Mouse (Mus musculus) kidney, postnatal 0 days (tissue): ENCODE data around the gene Kcnk13. TPM values are rescaled to one million over a fixed set of nuclear protein-coding genes. Genes with fewer than 3 reads are reported as not detected.
A peak's percentile ranks its signal among the peaks of the same experiment; 100 is the strongest.

Source experiments
- ATAC-seq: fragments of 200-750 bp; cut with Nextera tagmentation; replicated peaks from 2 replicates; pipeline ENCODE4 v1.8.0; 2017; ENCODE audit warnings: low read depth, moderate number of reproducible peaks, moderate TSS enrichment, moderate library complexity; ENCODE audit not compliant: low FRiP score
- DNase-seq: peaks from one replicate; pipeline ENCODE4 v3.0.0-alpha.2; 2016; ENCODE audit warnings: low spot score
- H3K27ac ChIP-seq: fragments of 300-500 bp; sonication (generic); 2 replicates; pipeline ENCODE4 v1.5.1; 2014; ENCODE audit warnings: mild to moderate bottlenecking
- H3K27me3 ChIP-seq: fragments of 300-500 bp; sonication (generic); 2 replicates; pipeline ENCODE4 v1.6.1; 2014; ENCODE audit warnings: low read length, mixed read lengths; ENCODE audit not compliant: insufficient read depth
- H3K36me3 ChIP-seq: fragments of 300-500 bp; sonication (generic); 2 replicates; pipeline ENCODE4 v1.6.1; 2014; ENCODE audit warnings: low read length, mixed read lengths; ENCODE audit not compliant: insufficient read depth
- H3K4me1 ChIP-seq: fragments of 300-500 bp; sonication (generic); replicated peaks from 2 replicates; pipeline ENCODE4 v1.6.1; 2014; ENCODE audit warnings: antibody characterized with exemption, low read length, mixed read lengths; ENCODE audit not compliant: insufficient read depth
- H3K4me2 ChIP-seq: fragments of 300-500 bp; sonication (generic); 2 replicates; pipeline ENCODE4 v1.6.1; 2014; ENCODE audit warnings: mild to moderate bottlenecking, low read length, moderate library complexity, mixed read lengths
- H3K4me3 ChIP-seq: fragments of 300-500 bp; sonication (generic); replicated peaks from 2 replicates; pipeline ENCODE4 v1.5.1; 2014; ENCODE audit warnings: low read depth, low read length
- H3K9ac ChIP-seq: fragments of 300-500 bp; sonication (generic); 2 replicates; pipeline ENCODE4 v1.6.1; 2014; ENCODE audit warnings: low read depth, low read length
- H3K9me3 ChIP-seq: fragments of 300-500 bp; sonication (generic); replicated peaks from 2 replicates; pipeline ENCODE4 v1.6.1; 2016; ENCODE audit warnings: low read length, inconsistent platforms, mixed read lengths
- CTCF ChIP-seq: IDR thresholded peaks from 2 replicates; pipeline ENCODE4 v1.5.1; 2016; ENCODE audit warnings: antibody characterized with exemption, low read depth, mild to moderate bottlenecking, moderate library complexity
- WGBS: fragments of 180-500 bp; shearing (Covaris S2); extraction: QIAGEN DNeasy Blood & Tissue Kit; methylation state at CpG from one replicate; pipeline ENCODE4 v1.1.7; 2014; 5-methylcytosine and 5-hydroxymethylcytosine counted together
- polyA plus RNA-seq: library from polyadenylated mRNA; unstranded; fragments of >200 nt; fragmentation: Nextera tagmentation; extraction: Ambion mirVana; gene quantifications from 2 replicates; pipeline ENCODE4 v1.2.1, GENCODE M21; 2015

Kcnk13 gene
- polyA plus RNA-seq, 1 experiment from 2014 or later = 0.16 TPM

DNA sequence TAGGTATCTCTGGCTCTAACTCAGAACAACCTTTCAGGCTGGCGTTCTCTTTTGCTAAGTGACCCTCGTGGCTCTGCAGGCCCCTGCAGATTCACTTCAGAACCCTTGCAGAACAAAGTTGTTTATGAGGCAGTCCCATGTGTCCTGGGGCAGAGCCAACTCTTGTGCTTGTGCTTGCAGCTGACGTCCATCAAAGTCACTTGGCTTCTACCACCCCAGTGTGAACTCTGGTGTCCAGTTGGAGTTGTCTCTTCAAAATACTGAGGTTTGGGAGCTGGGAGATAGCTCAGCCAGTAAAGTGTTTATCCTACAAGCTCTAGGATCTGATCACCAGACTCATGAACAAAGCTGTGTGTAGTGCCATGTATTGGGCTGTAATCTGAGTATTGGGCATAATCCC is 37.6 kb downstream of the Kcnk13 start:
- 47% methylated on average over 3 of the region's 3 CpGs for WGBS
- DNase-seq (peak; percentile 75), ATAC-seq (no peak)
- Histone ChIP-seq H3K36me3 (no peaks in the 10 kb centered on the region), H3K27me3 (no peaks in the 10 kb centered on the region), H3K27ac (no peak overlapping the region), H3K9ac (no peak overlapping the region), H3K4me3 (no peak overlapping the region), H3K4me1 (no peaks in the 10 kb centered on the region), H3K4me2 (no peak overlapping the region), H3K9me3 (no peaks in the 10 kb centered on the region)
- TF ChIP-seq CTCF = no peak

DNA sequence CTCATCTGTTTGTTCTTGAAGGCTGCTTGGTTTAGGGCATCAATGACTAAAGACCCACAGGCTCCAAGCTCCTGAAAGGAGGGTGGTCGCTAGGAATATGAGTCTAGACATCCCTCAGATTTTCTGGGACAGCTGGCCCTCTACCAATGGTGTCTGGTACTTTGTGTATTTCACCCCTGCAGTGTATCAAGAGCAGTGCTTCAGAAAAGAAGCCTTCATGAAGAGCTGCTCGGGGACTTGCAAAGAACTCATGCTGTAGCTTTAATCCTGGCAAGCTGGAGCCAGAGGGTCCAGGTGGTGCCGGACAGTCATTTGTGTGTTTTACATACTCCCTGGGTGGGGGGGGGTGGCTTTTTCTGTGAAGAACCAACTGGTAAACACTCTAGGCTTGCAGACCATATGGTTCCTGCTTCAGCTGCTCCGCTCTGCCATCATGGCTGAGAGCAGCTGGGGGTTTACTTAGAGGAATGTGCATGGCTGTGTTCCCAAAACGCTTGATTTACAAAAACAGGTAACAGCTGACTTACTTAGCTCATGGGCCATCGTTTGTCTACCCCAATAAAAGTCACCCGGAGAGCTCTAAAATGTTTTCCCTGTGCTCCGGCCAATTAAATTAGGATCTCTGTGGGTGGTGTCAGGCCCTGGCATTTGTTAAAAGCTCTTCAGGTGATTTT is 38.8 kb downstream of the Kcnk13 start:
- no peak overlapping the region for H3K4me3 ChIP-seq
- 29% methylated on average over 8 of the region's 8 CpGs for WGBS
- H3K4me1 ChIP-seq = no peaks in the 10 kb centered on the region
- H3K27me3 ChIP-seq = no peaks in the 10 kb centered on the region
- H3K4me2 ChIP-seq = no peak overlapping the region
- peak; percentile 60 for DNase-seq
- no peaks in the 10 kb centered on the region for H3K9me3 ChIP-seq
- no peak overlapping the region for H3K9ac ChIP-seq
- no peak for TF ChIP-seq CTCF
- ATAC-seq = no peak
- no peaks in the 10 kb centered on the region for H3K36me3 ChIP-seq
- H3K27ac ChIP-seq = no peak overlapping the region

DNA sequence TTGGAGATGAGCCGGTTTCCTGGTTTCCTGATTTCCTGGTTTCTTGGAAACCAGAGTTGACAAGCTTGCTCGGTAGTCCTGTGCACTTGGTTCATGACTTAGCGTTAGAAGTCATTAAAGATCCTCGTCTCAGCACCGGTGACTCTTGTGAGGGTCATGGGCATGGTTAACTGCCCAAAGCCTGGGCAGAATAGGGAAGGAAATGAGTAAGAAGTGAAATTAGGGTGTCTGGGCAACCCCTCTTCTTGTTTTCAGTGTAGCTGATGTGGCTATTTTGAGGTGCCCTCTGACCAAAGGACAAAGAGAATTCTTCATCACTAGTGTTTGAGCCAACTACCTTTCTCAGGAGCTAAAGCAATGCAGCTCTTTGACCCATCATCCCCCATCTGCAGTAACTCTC is 41.0 kb downstream of the Kcnk13 start:
- Histone ChIP-seq H3K4me3 (no peak overlapping the region), H3K9me3 (no peaks in the 10 kb centered on the region), H3K27ac (no peak overlapping the region), H3K27me3 (no peaks in the 10 kb centered on the region), H3K4me1 (no peaks in the 10 kb centered on the region), H3K9ac (no peak overlapping the region), H3K36me3 (no peaks in the 10 kb centered on the region), H3K4me2 (no peak overlapping the region)
- ATAC-seq (no peak), DNase-seq (no peak)
- no peak for TF ChIP-seq CTCF
- 78% methylated on average over 5 of the region's 5 CpGs for WGBS

DNA sequence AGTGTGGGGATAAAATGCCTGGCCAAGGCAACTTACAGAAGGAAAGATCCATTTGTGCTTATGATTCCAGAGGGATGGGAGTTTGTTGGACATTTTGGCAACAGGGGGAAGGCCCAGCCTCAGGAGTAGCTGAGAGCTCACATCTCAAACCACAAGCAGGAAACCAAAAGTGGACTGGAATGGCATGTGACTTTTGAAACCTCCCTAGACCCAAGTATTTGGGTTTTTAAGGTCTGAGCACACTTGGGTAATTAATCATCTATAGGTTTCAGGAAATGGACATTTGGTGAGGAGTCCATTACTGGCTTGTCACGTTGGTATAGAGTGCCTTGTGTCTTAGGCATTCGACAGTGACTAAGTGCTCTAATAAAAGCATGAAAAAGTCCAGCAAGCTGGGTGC is 42.4 kb downstream of the Kcnk13 start:
- no peak for DNase-seq
- H3K36me3 ChIP-seq = no peaks in the 10 kb centered on the region
- TF ChIP-seq CTCF = no peak
- H3K9ac ChIP-seq = no peak overlapping the region
- no peak overlapping the region for H3K4me3 ChIP-seq
- H3K4me2 ChIP-seq = no peak overlapping the region
- H3K9me3 ChIP-seq = no peaks in the 10 kb centered on the region
- 48% methylated on average over 2 of the region's 2 CpGs for WGBS
- H3K27me3 ChIP-seq = no peaks in the 10 kb centered on the region
- ATAC-seq = no peak
- no peaks in the 10 kb centered on the region for H3K4me1 ChIP-seq
- no peak overlapping the region for H3K27ac ChIP-seq

GRCm38 (mm10) chr12:100012839-100013238 is 48.5 kb downstream of the Kcnk13 start:
- 86% methylated on average over 3 of the region's 3 CpGs for WGBS
- ATAC-seq = no peak

DNA sequence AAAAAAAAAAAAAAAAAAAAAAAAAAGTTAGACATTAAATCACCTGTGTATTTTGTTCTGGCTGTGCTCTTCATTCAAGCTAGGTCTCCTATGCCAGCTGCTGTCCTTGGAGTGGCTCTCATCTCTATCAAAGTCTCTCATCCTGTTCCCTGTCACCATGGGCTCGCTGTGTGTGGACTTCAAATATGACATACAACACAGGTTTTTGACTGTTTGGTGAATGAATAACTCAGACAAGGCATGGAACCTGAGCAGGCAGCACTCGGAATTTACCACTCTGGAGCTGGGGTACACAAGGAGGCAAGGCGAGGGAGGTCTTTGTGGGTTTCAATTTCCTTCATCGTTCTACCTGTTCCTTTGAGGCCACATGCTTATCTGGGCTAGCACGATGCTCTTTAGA is 50.8 kb downstream of the Kcnk13 start:
- Histone ChIP-seq H3K36me3 (no peaks in the 10 kb centered on the region), H3K9me3 (no peaks in the 10 kb centered on the region), H3K4me3 (no peak overlapping the region), H3K4me1 (no peaks in the 10 kb centered on the region), H3K27ac (no peak overlapping the region), H3K27me3 (no peaks in the 10 kb centered on the region), H3K4me2 (no peak overlapping the region), H3K9ac (no peak overlapping the region)
- TF ChIP-seq CTCF = no peak
- ATAC-seq = no peak
- DNase-seq = no peak
- WGBS = 87% methylated on average over 5 of the region's 5 CpGs

More at GRCm38 (mm10) chr12:100012839-100013238, 48.5 kb downstream of the Kcnk13 start:
- no peak for DNase-seq
- Histone ChIP-seq H3K4me2 (no peak overlapping the region), H3K9ac (no peak overlapping the region), H3K36me3 (no peaks in the 10 kb centered on the region), H3K9me3 (no peaks in the 10 kb centered on the region), H3K4me1 (no peaks in the 10 kb centered on the region), H3K27me3 (no peaks in the 10 kb centered on the region), H3K27ac (no peak overlapping the region), H3K4me3 (no peak overlapping the region)
- TF ChIP-seq CTCF = no peak

- no peaks in the 10 kb centered on the region for H3K27me3 ChIP-seq
- H3K36me3 ChIP-seq = no peaks in the 10 kb centered on the region
- 79% methylated on average over 6 of the region's 6 CpGs for WGBS
- no peak overlapping the region for H3K4me2 ChIP-seq
- ATAC-seq (no peak), DNase-seq (no peak)
- no peak for TF ChIP-seq CTCF
- H3K4me3 ChIP-seq = no peak overlapping the region
- H3K9me3 ChIP-seq = no peaks in the 10 kb centered on the region
- H3K9ac ChIP-seq = no peak overlapping the region
- no peak overlapping the region for H3K27ac ChIP-seq
- no peaks in the 10 kb centered on the region for H3K4me1 ChIP-seq
Measured at GRCm38 (mm10) chr12:100017709-100018108, 53.4 kb downstream of the Kcnk13 start.
